Mouse (Mus musculus) spleen, postnatal 10 days (tissue): ENCODE results near the gene Ttc39d.
A peak's percentile ranks its signal among the peaks of the same experiment; 100 is the strongest.
"Not testable (repeated sequence)": the region's sequence is repeated elsewhere in the genome, so short reads cannot be mapped to it uniquely, and the experiment has no call there.

Experiments used
- DNase-seq, 2 experiments: peaks; one replicate each; pipeline ENCODE4 v3.0.0; 2021 to 2022; ENCODE audit warnings: low spot score in 2 of 2

Gene Ttc39d

GRCm38 (mm10) chr17:80199160-80199778 is 8.0 kb upstream of the Ttc39d start:
- DNase-seq: no peak

DNA sequence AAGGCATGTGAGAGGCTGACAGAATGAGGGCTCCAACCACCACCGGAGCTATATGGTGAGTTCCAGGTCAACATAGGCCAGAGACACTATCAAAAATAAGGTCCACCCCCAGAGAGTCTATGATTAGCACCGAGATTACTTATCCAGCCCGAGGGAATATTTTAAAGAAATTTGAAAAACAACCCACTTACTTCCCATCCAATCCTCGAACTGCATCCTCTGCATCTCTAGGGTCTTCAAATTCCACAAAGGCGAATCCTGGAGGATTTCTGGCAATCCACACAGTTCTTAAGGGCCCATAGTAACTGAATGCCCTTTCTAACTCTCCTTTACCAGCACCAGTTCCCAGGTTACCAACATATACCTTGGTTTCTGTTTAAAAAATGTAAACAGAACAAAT is 1.6 kb upstream of the Ttc39d start:
- no peak for DNase-seq

- peak in 1 of 2 experiments; percentile 74 for DNase-seq
Measured at GRCm38 (mm10) chr17:80206301-80206670, 974 bp upstream of the Ttc39d start.

DNA sequence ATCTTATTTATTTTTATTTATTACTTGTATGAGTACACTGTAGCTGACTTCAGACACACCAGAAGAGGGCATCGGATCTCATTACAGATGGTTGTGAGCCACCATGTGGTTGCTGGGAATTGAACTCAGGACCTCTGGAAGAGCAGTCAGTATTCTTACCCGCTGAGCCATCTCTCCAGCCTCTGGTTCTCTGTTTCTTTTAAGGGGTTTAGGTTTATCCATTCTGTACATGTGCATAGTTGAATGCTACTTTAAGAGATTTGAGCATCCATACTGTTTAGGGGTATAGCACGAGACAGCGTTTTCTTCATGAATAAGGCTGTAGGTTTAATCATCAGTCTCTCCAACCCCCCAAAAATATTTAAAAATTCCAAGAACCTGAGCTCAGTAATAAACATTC is 6.7 kb downstream of the Ttc39d start:
- not testable (repeated sequence) for DNase-seq

- DNase-seq: no peak
Measured at GRCm38 (mm10) chr17:80220131-80220530, 12.9 kb downstream of the Ttc39d start.

GRCm38 (mm10) chr17:80221202-80221601 is 13.9 kb downstream of the Ttc39d start:
- no peak for DNase-seq

GRCm38 (mm10) chr17:80221890-80222628 is 14.8 kb downstream of the Ttc39d start:
- DNase-seq: peak in 1 of 2 experiments; percentile 53

DNA sequence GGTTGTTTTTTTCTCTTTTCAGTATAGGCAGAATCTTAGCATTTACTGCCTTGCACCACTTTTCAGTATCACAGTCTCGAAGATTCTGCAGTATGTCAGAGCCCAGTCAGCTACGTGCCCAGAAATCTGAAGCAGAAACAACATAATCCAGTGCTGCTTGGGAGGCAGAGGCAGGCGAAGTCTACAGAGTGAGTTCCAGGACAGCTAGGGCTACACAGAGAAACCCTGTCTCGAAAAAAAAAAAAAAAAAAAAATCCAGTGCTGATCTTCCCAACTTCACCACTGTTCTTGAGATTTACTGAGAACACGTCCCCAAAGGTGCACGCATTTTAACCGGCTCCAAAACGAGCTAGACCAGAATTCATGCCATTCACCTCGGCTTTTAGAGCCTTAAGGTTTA is 16.6 kb downstream of the Ttc39d start:
- no peak for DNase-seq

DNA sequence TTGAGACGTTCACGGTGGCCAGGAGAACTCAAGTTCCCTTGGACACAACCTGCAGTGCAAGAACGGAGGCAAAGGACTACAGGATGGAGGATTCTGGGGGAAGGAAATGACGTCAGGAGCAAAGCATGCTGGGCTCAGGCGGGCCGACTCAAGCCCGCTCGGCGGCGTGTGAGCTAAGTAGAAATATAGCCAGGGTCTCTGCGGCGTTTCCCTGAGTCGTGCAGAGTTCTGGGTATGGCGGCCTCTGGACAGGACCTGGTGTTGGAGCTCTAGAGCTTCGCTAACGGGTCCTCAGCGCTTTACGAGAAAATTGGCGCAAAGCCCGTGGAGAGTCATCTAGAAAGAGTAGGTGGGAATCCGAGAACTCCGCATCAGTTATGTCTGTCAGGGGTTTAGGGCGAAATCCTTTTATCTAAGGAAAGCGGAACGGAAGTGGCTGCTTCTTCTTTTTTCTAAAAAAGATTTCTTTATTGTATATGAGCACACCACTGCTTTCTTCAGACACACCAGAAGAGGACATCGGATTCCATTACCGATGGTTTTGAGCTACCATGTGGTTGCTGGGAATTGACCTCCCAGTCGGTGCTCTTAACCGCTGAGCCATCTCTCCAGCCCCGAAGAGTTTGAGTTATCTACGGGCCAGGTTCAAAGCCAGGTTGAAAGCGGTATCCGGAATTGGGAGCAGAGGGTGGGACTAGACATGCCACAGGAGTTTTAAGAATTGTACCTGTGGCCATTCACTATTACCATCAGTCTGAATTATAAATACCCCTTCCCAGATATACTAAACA is 17.3 kb downstream of the Ttc39d start, which contains the start of gene Gemin6:
Gene Gemin6, plus strand, starts transcription at position 116 of the 791 bp plus-strand sequence.
- DNase-seq: peak; percentile 67 to 84

DNA sequence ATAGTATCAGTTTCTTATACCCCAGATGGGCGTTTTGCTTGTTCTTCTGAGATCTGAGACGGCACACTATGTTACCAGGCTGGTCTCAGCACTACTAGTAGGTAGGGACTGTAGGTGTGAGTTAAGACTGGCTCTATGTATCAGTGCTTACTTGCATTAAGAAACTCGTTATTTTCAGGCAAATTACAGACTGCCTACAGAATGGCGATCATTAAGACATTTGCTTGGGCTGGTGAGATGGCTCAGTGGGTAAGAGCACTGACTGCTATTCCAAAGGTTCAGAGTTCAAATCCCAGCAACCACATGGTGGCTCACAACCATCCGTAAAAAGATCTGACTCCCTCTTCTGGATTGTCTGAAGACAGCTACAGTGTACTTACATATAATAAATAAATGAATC is 17.9 kb downstream of the Ttc39d start:
- not testable (repeated sequence) for DNase-seq

DNA sequence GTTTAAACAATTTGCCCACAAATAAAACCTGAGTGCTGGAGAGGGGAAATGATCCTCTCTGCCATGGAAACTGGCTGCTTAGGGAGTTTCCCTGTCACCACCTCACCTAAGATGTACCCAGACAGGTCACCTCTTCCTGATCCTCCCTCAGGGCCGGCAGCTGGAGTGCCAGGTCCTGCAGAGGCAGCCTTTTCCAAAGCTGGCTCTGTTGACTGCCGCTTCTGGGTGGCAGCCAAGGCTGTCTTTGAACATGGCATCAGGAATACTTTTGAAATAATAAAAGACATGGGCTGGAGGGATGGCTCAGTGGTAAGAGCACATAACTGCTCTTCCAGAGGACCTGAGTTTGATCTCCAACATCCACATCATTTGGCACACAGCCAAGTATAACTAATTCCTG is 22.1 kb downstream of the Ttc39d start:
- no peak for DNase-seq

DNA sequence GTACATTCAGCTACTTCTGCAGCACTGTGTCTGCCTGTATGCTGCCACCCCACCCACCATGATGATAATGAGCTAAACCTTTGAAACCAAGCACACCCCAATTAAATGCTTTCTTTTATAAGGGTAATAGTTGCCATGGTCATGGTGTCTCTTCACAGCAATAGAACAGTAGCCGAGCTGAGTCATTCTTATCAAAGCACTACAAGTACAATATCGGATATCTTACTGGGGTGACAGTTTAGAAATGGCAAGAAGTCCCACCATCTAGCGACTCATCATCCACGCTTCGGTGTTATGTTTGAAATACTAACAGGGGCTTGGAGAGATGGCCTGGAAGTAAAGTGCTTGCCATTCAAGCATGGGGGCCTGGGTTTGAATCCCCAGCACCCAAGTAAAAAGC is 26.6 kb downstream of the Ttc39d start:
- no peak for DNase-seq

DNA sequence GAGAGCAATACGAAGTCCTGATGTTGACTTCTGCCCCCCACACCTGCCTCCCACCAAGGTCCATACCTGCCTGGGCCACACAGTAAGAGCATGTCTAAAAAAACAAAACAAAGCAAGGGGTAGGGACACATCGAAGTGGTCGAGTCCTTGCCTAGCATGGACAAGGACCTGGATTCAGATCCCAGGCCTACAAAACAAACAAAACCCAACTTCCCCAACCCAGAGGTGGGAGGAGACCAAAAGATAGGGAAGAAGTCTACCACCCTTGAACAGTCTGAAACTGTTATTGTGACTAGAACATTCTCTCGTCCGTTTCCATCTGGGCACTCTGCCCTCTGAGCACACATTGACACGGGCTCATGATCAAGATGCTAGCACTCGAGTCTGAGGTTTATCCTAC is 27.1 kb downstream of the Ttc39d start:
- no peak for DNase-seq

- no peak for DNase-seq
Measured at GRCm38 (mm10) chr17:80235477-80235876, 28.2 kb downstream of the Ttc39d start.

- DNase-seq: peak in 1 of 2 experiments; percentile 25
Measured at GRCm38 (mm10) chr17:80236805-80237204, 29.5 kb downstream of the Ttc39d start.

DNA sequence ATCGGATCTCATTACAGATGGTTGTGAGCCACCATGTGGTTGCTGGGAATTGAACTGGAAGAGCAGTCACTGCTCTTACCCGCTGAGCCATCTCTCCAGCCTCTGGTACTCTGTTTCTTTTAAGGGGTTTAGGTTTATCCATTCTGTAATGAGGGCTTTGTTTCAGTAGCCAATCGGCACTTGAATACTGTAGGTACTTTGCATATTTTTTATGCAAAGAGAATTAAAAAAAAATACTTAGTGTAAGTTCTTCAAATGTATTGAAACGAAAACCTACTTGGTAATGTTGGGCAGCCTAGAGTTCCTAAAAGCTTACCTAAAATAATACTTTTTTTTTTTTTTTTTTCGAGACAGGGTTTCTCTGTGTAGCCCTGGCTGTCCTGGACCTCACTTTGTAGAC is 30.2 kb downstream of the Ttc39d start:
- DNase-seq: no peak

DNA sequence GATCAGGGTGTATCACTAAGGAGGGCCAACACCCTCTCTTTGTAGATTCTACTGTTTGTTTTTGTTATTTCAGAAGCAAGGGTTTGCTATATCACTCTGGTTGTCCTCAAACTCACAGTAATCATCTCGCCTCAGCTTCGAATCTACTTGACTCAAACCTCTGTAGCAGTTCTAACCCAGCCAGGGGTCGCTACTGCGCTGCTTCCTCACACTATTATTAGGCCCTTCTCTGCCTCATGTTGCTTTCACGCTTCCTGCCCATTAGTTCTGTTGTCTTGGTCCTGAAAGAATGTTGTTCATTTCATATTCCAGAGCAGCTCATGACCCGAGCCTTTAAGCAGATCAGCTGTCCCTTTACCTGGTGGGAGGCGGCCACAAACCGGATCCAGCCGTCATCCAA is 34.3 kb downstream of the Ttc39d start:
- DNase-seq: no peak

DNA sequence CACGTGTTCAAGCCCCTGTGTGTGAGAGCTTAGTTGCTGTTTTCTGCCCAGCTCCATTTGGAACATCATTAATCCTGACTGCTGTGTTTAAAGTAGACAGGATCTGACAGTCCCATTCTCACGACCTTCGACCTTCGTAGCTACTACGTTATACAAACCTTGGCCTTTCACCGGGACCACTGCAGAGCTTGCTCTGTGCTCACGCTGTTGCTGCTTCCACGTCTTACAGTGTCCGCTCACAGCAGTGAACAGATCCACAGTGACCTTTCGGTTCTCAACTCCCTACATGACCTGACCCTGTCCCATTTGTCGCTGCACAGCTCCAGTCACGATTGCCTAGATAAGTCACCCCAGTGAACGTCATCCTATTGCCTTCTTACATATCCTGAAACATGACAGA is 35.9 kb downstream of the Ttc39d start:
- DNase-seq: no peak

GRCm38 (mm10) chr17:80252757-80253525 is 45.7 kb downstream of the Ttc39d start:
- DNase-seq: no peak

DNA sequence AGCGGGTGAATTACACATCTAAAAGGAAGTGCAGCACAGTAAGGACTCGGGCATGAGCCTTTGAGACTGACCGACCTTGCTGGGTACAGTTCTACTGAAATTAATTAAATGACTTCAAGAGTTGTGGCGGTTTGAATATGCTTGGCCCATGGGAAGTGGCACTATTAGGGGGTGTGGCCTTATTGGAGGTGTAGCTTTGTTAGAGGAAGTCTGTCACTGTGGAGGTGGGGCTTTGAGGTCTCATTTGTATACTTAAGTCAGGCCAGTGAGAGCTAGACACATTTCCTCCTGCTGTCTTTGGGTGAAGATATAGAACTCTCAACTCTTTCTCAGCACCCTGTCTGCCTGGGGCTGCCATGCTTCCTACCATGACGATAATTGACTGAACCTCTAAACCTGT is 47.2 kb downstream of the Ttc39d start:
- DNase-seq: no peak

- DNase-seq: no peak
Measured at GRCm38 (mm10) chr17:80255208-80255607, 47.9 kb downstream of the Ttc39d start.

GRCm38 (mm10) chr17:80267065-80267464 is 59.8 kb downstream of the Ttc39d start:
- no peak for DNase-seq
